Mouse (Mus musculus) C2C12 (cell line): ENCODE results near the gene Trhde. TPM values are rescaled to one million over a fixed set of nuclear protein-coding genes. Genes with fewer than 3 reads are reported as not detected.

ENCODE experiments used
- H3K27me3 ChIP-seq: one replicate; pipeline ENCODE4 v1.6.1; 2011; ENCODE audit not compliant: control insufficient read depth, insufficient read depth, insufficient read length
- H3K36me3 ChIP-seq: one replicate; pipeline ENCODE4 v1.6.1; 2011; ENCODE audit not compliant: control insufficient read depth, insufficient read depth
- H3K4me3 ChIP-seq: one replicate; pipeline ENCODE4 v1.5.1; 2011; ENCODE audit warnings: mild to moderate bottlenecking, control low read depth; ENCODE audit not compliant: poor library complexity, insufficient read depth, severe bottlenecking
- H3K79me2 ChIP-seq: one replicate; pipeline ENCODE4 v1.6.1; 2011; ENCODE audit not compliant: control insufficient read depth, insufficient read depth
- H3K79me3 ChIP-seq: one replicate; pipeline ENCODE4 v1.6.1; 2011; ENCODE audit warnings: low read depth, control low read depth
- H3ac ChIP-seq: one replicate; pipeline ENCODE3; 2011; ENCODE audit warnings: low read depth; ENCODE audit not compliant: control insufficient read depth, insufficient read length
- CEBPB ChIP-seq: IDR thresholded peaks from one replicate; pipeline ENCODE4 v1.6.1; 2011; ENCODE audit warnings: low read depth, mild to moderate bottlenecking, control low read depth, moderate library complexity
- CTCF ChIP-seq: IDR thresholded peaks from one replicate; pipeline ENCODE4 v1.5.1; 2011; ENCODE audit not compliant: control insufficient read depth, insufficient read depth, insufficient read length
- FOSL1 ChIP-seq: IDR thresholded peaks from one replicate; pipeline ENCODE4 v1.8.0; 2011; ENCODE audit warnings: mild to moderate bottlenecking, low read length; ENCODE audit not compliant: poor library complexity, insufficient read depth, severe bottlenecking
- MAX ChIP-seq: IDR thresholded peaks from one replicate; pipeline ENCODE4 v1.6.1; 2011; ENCODE audit warnings: mild to moderate bottlenecking, control low read depth
- MYOD1 ChIP-seq: IDR thresholded peaks from one replicate; pipeline ENCODE4 v1.6.1; 2011; ENCODE audit warnings: low read depth; ENCODE audit not compliant: control insufficient read depth, insufficient read length
- MYOG ChIP-seq: IDR thresholded peaks from one replicate; pipeline ENCODE4 v1.6.1; 2011; ENCODE audit not compliant: control insufficient read depth, insufficient read length; ENCODE audit errors: extremely low read depth
- USF1 ChIP-seq: IDR thresholded peaks from one replicate; pipeline ENCODE4 v1.6.1; 2011; ENCODE audit warnings: low read depth, mild to moderate bottlenecking, control low read depth, moderate library complexity
- polyA plus RNA-seq: library from polyadenylated mRNA; unstranded; fragments of >200 nt; fragmentation: generic; extraction: Trizol; gene quantifications from one replicate; pipeline ENCODE4 v1.2.1, GENCODE M21; 2012; ENCODE audit warnings: missing spikeins

Trhde gene
- polyA plus RNA-seq, 1 experiment, result 0.43 TPM

DNA sequence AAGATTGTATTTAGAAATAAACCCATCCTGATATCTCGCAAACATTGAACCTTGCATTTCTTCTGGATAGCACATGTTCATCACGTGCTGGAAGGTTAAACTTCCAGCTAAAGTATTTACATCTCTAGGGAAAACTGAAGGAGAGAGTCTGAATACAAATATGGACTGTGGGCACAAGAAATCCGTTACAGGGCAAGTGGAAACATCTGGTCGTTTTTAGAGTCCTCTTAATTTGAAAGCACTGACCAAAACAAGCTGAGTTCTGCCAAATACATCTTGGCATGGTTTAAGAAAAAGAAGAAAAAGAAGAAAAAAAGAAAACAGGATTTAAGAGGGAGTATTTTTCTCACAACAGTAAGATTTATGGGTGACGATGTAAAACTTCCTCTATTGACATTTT lies 3.9 kb downstream of the Trhde start:
- Histone ChIP-seq H3K79me2 (no peaks in the 10 kb centered on the region), H3K4me3 (no peak overlapping the region), H3K79me3 (no peaks in the 10 kb centered on the region), H3K27me3 (peaks cover 4% of the 10 kb centered on the region), H3ac (no peak overlapping the region), H3K36me3 (no peaks in the 10 kb centered on the region)
- TF ChIP-seq MAX (no peak), MYOG (no peak), CEBPB (no peak), MYOD1 (no peak), CTCF (no peak), FOSL1 (no peak), USF1 (no peak)

- TF ChIP-seq CTCF, result no peak
- TF ChIP-seq MYOD1, result no peak
- TF ChIP-seq MAX, result no peak
- no peak for TF ChIP-seq CEBPB
- no peak overlapping the region for H3ac ChIP-seq
- H3K27me3 ChIP-seq, result peaks cover 4% of the 10 kb centered on the region
- H3K79me3 ChIP-seq, result no peaks in the 10 kb centered on the region
- H3K36me3 ChIP-seq, result no peaks in the 10 kb centered on the region
- no peaks in the 10 kb centered on the region for H3K79me2 ChIP-seq
- H3K4me3 ChIP-seq, result no peak overlapping the region
These were observed 4.4 kb downstream of the Trhde start for GRCm38 (mm10) chr10:114797664-114798063.

GRCm38 (mm10) chr10:114796872-114797271 lies 5.2 kb downstream of the Trhde start:
- no peaks in the 10 kb centered on the region for H3K79me2 ChIP-seq
- TF ChIP-seq MYOG (no peak), MYOD1 (no peak), CEBPB (no peak), FOSL1 (no peak), USF1 (no peak), CTCF (no peak), MAX (no peak)
- H3K79me3 ChIP-seq, result no peaks in the 10 kb centered on the region
- peaks cover 4% of the 10 kb centered on the region for H3K27me3 ChIP-seq
- H3K36me3 ChIP-seq, result no peaks in the 10 kb centered on the region
- H3K4me3 ChIP-seq, result no peak overlapping the region
- no peak overlapping the region for H3ac ChIP-seq

DNA sequence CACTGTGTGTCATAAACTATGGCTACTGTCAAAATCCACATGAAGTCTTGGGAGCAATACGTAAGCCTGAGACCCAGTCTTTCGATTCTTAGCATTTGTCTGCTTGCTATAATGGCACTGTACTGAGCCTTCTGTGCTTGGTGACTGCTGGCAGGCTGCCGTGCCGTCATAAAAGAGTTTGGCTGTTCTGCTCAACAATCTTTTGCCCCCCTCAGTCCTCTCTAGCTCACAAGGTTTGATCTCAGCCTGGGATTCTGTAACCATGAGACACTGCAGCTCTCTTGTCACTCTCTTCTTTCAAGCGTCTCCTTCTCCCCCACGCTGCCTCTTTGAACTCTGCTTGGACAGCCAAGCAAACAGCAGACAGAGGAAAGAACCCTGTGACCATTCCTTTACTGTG lies 7.9 kb downstream of the Trhde start:
- H3K4me3 ChIP-seq, result no peak overlapping the region
- no peaks in the 10 kb centered on the region for H3K27me3 ChIP-seq
- TF ChIP-seq CTCF (no peak), MAX (no peak), USF1 (no peak), CEBPB (no peak), MYOG (no peak), FOSL1 (no peak)
- no peak overlapping the region for H3ac ChIP-seq
- no peaks in the 10 kb centered on the region for H3K36me3 ChIP-seq
- no peaks in the 10 kb centered on the region for H3K79me3 ChIP-seq
- H3K79me2 ChIP-seq, result no peaks in the 10 kb centered on the region

GRCm38 (mm10) chr10:114765914-114766313 lies 36.2 kb downstream of the Trhde start:
- H3K27me3 ChIP-seq, result no peaks in the 10 kb centered on the region
- H3K79me2 ChIP-seq, result no peaks in the 10 kb centered on the region
- H3K36me3 ChIP-seq, result no peaks in the 10 kb centered on the region
- H3K4me3 ChIP-seq, result no peak overlapping the region
- no peak for TF ChIP-seq FOSL1
- TF ChIP-seq MYOD1, result no peak
- TF ChIP-seq CEBPB, result no peak
- no peak overlapping the region for H3ac ChIP-seq
- no peaks in the 10 kb centered on the region for H3K79me3 ChIP-seq

DNA sequence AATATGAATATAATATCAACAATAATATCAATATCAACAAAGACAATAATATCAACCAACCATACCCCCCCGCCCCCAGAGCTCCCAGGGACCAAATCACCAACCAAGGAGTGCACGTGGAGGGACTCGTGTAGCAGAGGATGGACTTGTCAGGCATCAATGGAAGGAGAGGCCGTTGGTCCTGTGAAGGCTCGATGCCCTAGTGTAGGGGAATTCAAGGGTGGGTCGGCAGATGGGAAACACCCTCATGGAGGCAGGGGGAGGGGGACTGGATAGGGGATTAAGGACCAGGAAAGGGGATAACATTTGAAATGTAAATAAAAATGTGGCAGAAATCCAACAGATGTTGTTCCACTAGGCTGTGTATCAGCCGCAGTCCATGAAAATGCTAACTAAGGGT lies 40.0 kb downstream of the Trhde start:
- H3K79me2 ChIP-seq, result no peaks in the 10 kb centered on the region
- H3K79me3 ChIP-seq, result no peaks in the 10 kb centered on the region
- TF ChIP-seq CTCF (no peak), MYOD1 (no peak), MYOG (no peak), CEBPB (no peak), FOSL1 (no peak), USF1 (no peak), MAX (no peak)
- no peaks in the 10 kb centered on the region for H3K36me3 ChIP-seq
- H3K4me3 ChIP-seq, result no peak overlapping the region
- H3ac ChIP-seq, result no peak overlapping the region
- H3K27me3 ChIP-seq, result no peaks in the 10 kb centered on the region
